Mouse (Mus musculus): ENCODE results near the gene Gm12216. TPM values are rescaled to one million over a fixed set of nuclear protein-coding genes. Genes with fewer than 3 reads are reported as not detected.

The Gm12216 gene
- polyA plus RNA-seq, 1 experiment from 2014 or later, result 1.5 TPM

DNA sequence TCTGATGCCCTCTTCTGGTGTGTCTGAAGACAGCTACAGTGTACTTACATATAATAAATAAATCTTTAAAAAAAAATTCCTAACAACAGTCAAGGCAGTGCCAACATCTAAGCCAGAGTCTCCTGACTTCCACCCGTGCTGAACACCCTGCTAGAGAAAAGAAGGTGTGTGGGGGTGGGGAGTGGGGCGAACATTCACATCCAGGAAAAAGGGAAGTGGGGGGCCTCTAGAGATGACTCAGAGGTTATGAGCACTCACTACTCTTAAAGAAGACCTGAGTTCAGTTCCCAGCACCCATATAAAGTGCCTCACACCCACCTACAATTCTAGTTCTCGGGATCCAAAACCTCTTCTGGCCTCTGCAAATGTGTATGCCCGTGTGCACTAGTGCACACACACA is 33.6 kb downstream of the Gm12216 start:
- Histone ChIP-seq H3K9me3 (ENCODE audit: low read length) (no peaks in the 10 kb centered on the region), H3K27ac (ENCODE audit: low read depth) (no peak overlapping the region), H3K36me3 (replicated peaks; ENCODE audit: insufficient read depth, low read length) (no peaks in the 10 kb centered on the region), H3K4me1 (ENCODE audit: insufficient read depth) (peaks cover 8% of the 10 kb centered on the region), H3K9ac (replicated peaks) (no peak overlapping the region), H3K27me3 (ENCODE audit: insufficient read depth, low read length) (no peaks in the 10 kb centered on the region), H3K4me2 (ENCODE audit: low read depth, low read length) (no peak overlapping the region), H3K4me3 (ENCODE audit: low read depth, low read length) (no peak overlapping the region)
- DNase-seq (no peak), ATAC-seq (no peak)
- WGBS (ENCODE audit: insufficient replicate concordance), result 46% methylated on average over 4 of the region's 4 CpGs
- no peak for TF ChIP-seq CTCF (IDR thresholded peaks at IDR 0.05; ENCODE audit: low read depth)
- no peak for TF ChIP-seq EP300 (IDR thresholded peaks at IDR 0.05; ENCODE audit: low read depth)

DNA sequence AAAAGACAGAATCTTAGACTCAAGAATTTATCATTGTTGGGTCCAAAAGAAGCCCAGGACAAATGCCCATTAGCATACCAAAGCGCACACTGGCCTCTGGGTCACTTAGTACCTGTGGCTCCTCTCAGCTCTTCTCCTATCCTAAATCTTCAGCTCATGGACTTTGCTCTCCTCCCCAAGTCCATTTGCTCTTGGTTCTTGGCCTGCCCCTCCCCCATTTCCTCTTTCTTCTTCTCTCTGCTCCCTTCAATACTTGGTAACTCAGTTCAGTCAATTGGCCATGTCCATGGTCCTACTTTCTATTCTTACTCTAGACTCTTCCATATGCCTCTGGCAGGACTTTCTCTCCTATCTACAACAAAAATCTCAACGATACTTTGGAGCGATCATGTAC is 37.1 kb downstream of the Gm12216 start:
- Histone ChIP-seq H3K4me3 (ENCODE audit: low read depth, low read length) (no peak overlapping the region), H3K27ac (ENCODE audit: low read depth) (no peak overlapping the region), H3K27me3 (ENCODE audit: insufficient read depth, low read length) (no peaks in the 10 kb centered on the region), H3K36me3 (replicated peaks; ENCODE audit: insufficient read depth, low read length) (no peaks in the 10 kb centered on the region), H3K9me3 (ENCODE audit: low read length) (no peaks in the 10 kb centered on the region), H3K4me1 (ENCODE audit: insufficient read depth) (peaks cover 8% of the 10 kb centered on the region), H3K4me2 (ENCODE audit: low read depth, low read length) (no peak overlapping the region), H3K9ac (replicated peaks) (no peak overlapping the region)
- 76% methylated on average over 3 of the region's 3 CpGs for WGBS (ENCODE audit: insufficient replicate concordance)
- TF ChIP-seq EP300 (IDR thresholded peaks at IDR 0.05; ENCODE audit: low read depth) (no peak), CTCF (IDR thresholded peaks at IDR 0.05; ENCODE audit: low read depth) (no peak)
- ATAC-seq, result no peak
- no peak for DNase-seq

DNA sequence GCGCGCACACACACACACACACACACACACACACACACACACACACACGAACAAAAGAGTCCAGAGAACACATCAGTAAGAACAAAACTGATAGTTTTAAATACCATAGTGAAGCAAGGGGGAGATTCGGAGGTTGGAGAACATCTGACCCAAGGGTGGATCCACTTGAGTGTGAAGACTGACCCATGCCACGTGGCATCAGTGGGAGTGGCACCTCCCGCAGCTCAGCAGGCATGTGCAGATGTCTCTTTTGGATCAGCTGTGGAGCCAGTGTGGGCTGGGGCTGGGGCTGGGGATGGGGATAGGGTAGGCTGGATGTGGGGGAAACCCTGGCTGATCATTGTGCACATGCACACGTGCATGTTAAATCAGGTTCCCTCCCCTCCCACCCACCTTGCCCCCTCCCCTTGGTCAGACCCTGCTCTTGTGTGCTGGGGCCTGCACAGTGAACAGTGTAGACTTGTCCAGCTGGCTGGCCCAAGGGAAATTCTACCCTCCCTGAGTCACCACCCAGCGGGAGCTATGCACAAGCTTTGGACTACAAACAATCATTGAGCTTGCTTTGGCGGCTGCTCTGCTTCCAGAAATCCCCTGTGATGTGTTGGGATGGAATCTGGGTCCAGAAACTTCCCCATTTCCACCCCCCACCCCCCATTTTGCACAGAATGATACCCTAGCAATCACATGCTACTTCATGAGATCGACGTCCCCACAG is 37.7 kb downstream of the Gm12216 start:
- Histone ChIP-seq H3K27ac (ENCODE audit: low read depth) (no peak overlapping the region), H3K4me3 (ENCODE audit: low read depth, low read length) (no peak overlapping the region), H3K9me3 (ENCODE audit: low read length) (no peaks in the 10 kb centered on the region), H3K9ac (replicated peaks) (no peak overlapping the region), H3K4me1 (ENCODE audit: insufficient read depth) (peaks cover 8% of the 10 kb centered on the region), H3K36me3 (replicated peaks; ENCODE audit: insufficient read depth, low read length) (no peaks in the 10 kb centered on the region), H3K27me3 (ENCODE audit: insufficient read depth, low read length) (no peaks in the 10 kb centered on the region), H3K4me2 (ENCODE audit: low read depth, low read length) (no peak overlapping the region)
- no peak for ATAC-seq
- TF ChIP-seq CTCF (IDR thresholded peaks at IDR 0.05; ENCODE audit: low read depth) (no peak), EP300 (IDR thresholded peaks at IDR 0.05; ENCODE audit: low read depth) (no peak)
- no peak for DNase-seq
- 75% methylated on average over 11 of the region's 11 CpGs for WGBS (ENCODE audit: insufficient replicate concordance)

DNA sequence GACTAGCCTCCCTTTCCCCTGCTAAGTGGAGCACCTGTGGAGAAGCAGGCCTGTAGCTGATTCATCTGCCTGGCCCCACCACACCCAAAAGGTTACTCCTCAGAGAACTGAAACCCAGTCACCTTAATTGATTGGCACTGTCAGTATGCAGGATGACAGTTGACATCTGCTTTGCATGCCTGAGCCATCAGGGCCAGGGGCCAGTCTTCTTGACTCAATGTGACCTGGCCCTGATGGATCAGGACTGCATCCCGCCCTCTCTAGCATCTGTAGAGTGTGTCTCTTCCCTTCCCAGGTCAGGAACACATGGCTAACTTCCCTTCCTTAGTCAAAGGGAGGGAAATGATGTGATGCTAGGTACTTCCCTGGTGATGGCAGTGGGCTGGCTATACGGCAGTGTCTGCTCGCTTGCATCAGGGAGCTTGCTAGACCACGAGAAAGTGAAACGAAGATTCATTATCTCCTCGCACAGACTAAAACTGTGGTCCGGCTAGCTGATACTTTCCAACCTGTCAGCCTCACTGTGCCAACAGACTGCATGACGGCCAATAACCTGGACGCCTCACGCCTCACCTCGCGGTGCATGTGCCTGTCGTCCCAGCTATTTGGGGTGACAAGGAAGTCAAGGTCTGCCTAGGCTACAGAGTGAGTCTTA is 38.4 kb downstream of the Gm12216 start:
- H3K27ac ChIP-seq (ENCODE audit: low read depth), result no peak overlapping the region
- H3K4me3 ChIP-seq (ENCODE audit: low read depth, low read length), result no peak overlapping the region
- no peaks in the 10 kb centered on the region for H3K27me3 ChIP-seq (ENCODE audit: insufficient read depth, low read length)
- DNase-seq (no peak), ATAC-seq (no peak)
- H3K4me1 ChIP-seq (ENCODE audit: insufficient read depth), result peaks cover 4% of the 10 kb centered on the region
- WGBS (ENCODE audit: insufficient replicate concordance), result 56% methylated on average over 13 of the region's 13 CpGs
- H3K36me3 ChIP-seq (replicated peaks; ENCODE audit: insufficient read depth, low read length), result no peaks in the 10 kb centered on the region
- no peak overlapping the region for H3K4me2 ChIP-seq (ENCODE audit: low read depth, low read length)
- H3K9me3 ChIP-seq (ENCODE audit: low read length), result no peaks in the 10 kb centered on the region
- H3K9ac ChIP-seq (replicated peaks), result no peak overlapping the region
- TF ChIP-seq EP300 (IDR thresholded peaks at IDR 0.05; ENCODE audit: low read depth) (no peak), CTCF (IDR thresholded peaks at IDR 0.05; ENCODE audit: low read depth) (no peak)

DNA sequence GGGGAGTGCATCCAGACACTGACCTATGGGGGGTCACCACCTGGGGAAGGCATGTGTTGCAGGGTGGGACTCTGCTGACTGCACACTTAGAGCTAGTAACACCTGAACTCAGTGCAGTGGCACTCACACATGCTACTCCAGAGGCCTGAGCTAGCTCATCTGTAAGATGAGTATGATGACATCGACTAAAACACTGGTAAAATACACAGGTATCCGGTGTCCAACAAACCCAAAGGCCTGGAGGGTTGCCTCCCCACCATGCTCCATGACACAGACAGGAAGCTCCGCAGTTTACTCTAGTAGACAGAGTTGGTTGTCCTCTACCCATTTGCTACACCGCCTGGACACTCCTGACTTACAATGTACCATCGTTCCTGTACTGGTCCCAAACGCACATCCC is 39.5 kb downstream of the Gm12216 start:
- DNase-seq, result no peak
- Histone ChIP-seq H3K9ac (replicated peaks) (no peak overlapping the region), H3K4me3 (ENCODE audit: low read depth, low read length) (no peak overlapping the region), H3K4me2 (ENCODE audit: low read depth, low read length) (no peak overlapping the region), H3K36me3 (replicated peaks; ENCODE audit: insufficient read depth, low read length) (no peaks in the 10 kb centered on the region), H3K27ac (ENCODE audit: low read depth) (no peak overlapping the region), H3K9me3 (ENCODE audit: low read length) (no peaks in the 10 kb centered on the region), H3K27me3 (ENCODE audit: insufficient read depth, low read length) (no peaks in the 10 kb centered on the region), H3K4me1 (ENCODE audit: insufficient read depth) (peaks cover 3% of the 10 kb centered on the region; the same call in 1 of the 2 replicates)
- WGBS (ENCODE audit: insufficient replicate concordance), result 85% methylated on average over 6 of the region's 6 CpGs
- TF ChIP-seq EP300 (IDR thresholded peaks at IDR 0.05; ENCODE audit: low read depth), result no peak
- no peak for TF ChIP-seq CTCF (IDR thresholded peaks at IDR 0.05; ENCODE audit: low read depth)
- no peak for ATAC-seq

DNA sequence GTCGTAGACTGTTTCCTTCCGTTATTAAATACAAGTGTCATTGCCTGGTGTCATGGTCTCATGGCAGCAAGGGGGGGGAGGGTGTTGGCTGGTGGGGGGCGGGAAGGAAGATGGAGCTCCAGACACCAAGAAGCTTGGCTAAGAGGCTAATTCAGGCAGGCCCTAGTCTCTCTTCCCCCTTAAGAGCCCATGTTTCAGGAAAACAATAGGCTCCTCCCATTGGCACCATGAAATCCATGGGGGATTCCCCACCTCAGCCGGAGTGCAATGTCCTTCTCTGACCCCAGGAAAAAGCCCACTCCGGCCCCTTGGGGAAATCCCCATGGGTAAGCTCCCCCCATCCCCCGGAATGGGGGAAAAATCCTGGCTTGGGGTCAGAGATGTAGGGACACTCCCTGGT is 40.3 kb downstream of the Gm12216 start:
- WGBS (ENCODE audit: insufficient replicate concordance), result 53% methylated on average over 6 of the region's 6 CpGs
- Histone ChIP-seq H3K4me3 (ENCODE audit: low read depth, low read length) (no peak overlapping the region), H3K27me3 (ENCODE audit: insufficient read depth, low read length) (no peaks in the 10 kb centered on the region), H3K9ac (replicated peaks) (no peak overlapping the region), H3K4me2 (ENCODE audit: low read depth, low read length) (no peak overlapping the region), H3K9me3 (ENCODE audit: low read length) (no peaks in the 10 kb centered on the region), H3K4me1 (ENCODE audit: insufficient read depth) (peaks cover 3% of the 10 kb centered on the region; the same call in 1 of the 2 replicates), H3K27ac (ENCODE audit: low read depth) (no peak overlapping the region), H3K36me3 (replicated peaks; ENCODE audit: insufficient read depth, low read length) (no peaks in the 10 kb centered on the region)
- TF ChIP-seq CTCF (IDR thresholded peaks at IDR 0.05; ENCODE audit: low read depth) (no peak), EP300 (IDR thresholded peaks at IDR 0.05; ENCODE audit: low read depth) (no peak)
- DNase-seq (no peak), ATAC-seq (no peak)
